Mouse (Mus musculus): ENCODE results near the gene Col4a6.

- no peak for TF ChIP-seq CTCF (IDR thresholded peaks at IDR 0.05; ENCODE audit: control insufficient read depth, insufficient read depth, low read length)
- TF ChIP-seq POLR2A (IDR thresholded peaks at IDR 0.05; ENCODE audit: borderline replicate concordance, control insufficient read depth, low read depth, low read length) = no peak
Measured at GRCm38 (mm10) chrX:141265986-141266385, 207.9 kb downstream of the Col4a6 start.

Data from bone marrow, adult 2 months (tissue).